Mouse (Mus musculus) kidney, adult 2 months (tissue): Measurements from ENCODE around the gene B3gnt2.
A peak's percentile ranks its signal among the peaks of the same experiment; 100 is the strongest.

Experiments
- CTCF ChIP-seq: fragments of 200-500 bp; conservative IDR thresholded peaks from 2 replicates; pipeline ENCODE4 v1.5.1; 2011; ENCODE audit warnings: low read depth, mild to moderate bottlenecking, control low read depth, low read length, moderate library complexity, mixed read lengths; ENCODE audit not compliant: insufficient read depth, insufficient read length
- POLR2A ChIP-seq: fragments of 200-500 bp; IDR thresholded peaks from one replicate; pipeline ENCODE4 v1.6.1; 2011; ENCODE audit warnings: low read depth, low read length, control low read depth

GRCm38 (mm10) chr11:22710596-22710995 lies 150.2 kb downstream of the B3gnt2 start:
- TF ChIP-seq CTCF (peak; percentile 40), POLR2A (no peak)
